Mouse (Mus musculus) heart, embryonic 11.5 days (tissue): ENCODE data around the gene Ubac2. TPM values are rescaled to one million over a fixed set of nuclear protein-coding genes. Genes with fewer than 3 reads are reported as not detected.

Experiments
- ATAC-seq: fragments of 200-750 bp; cut with Nextera tagmentation; replicated peaks from 2 replicates; pipeline ENCODE4 v1.8.0; 2017; ENCODE audit warnings: moderate library complexity; ENCODE audit not compliant: insufficient number of reproducible peaks, low FRiP score, low TSS enrichment
- H3K27ac ChIP-seq: fragments of 300-500 bp; sonication (generic); 2 replicates; pipeline ENCODE4 v1.5.1; 2014; ENCODE audit warnings: mild to moderate bottlenecking, low read depth, low read length
- H3K27me3 ChIP-seq: fragments of 300-500 bp; sonication (generic); 2 replicates; pipeline ENCODE4 v1.6.1; 2014; ENCODE audit warnings: mild to moderate bottlenecking, low read length, mixed read lengths; ENCODE audit not compliant: control insufficient read depth, insufficient read depth
- H3K36me3 ChIP-seq: fragments of 300-500 bp; sonication (generic); 2 replicates; pipeline ENCODE4 v1.6.1; 2014; ENCODE audit warnings: mild to moderate bottlenecking, low read length, moderate library complexity, mixed read lengths; ENCODE audit not compliant: control insufficient read depth, insufficient read depth
- H3K4me1 ChIP-seq: fragments of 300-500 bp; sonication (generic); 2 replicates; pipeline ENCODE4 v1.6.1; 2014; ENCODE audit warnings: low read length; ENCODE audit not compliant: control insufficient read depth, insufficient read depth
- H3K4me2 ChIP-seq: fragments of 300-500 bp; sonication (generic); 2 replicates; pipeline ENCODE4 v1.6.1; 2014; ENCODE audit warnings: mild to moderate bottlenecking, moderate library complexity
- H3K4me3 ChIP-seq: fragments of 300-500 bp; sonication (generic); 2 replicates; pipeline ENCODE4 v1.5.1; 2014; ENCODE audit warnings: low read depth, low read length
- H3K9ac ChIP-seq: fragments of 300-500 bp; sonication (generic); 2 replicates; pipeline ENCODE4 v1.6.1; 2014; ENCODE audit warnings: mild to moderate bottlenecking, low read depth, low read length, moderate library complexity
- H3K9me3 ChIP-seq: fragments of 300-500 bp; sonication (generic); replicated peaks from 2 replicates; pipeline ENCODE4 v1.6.1; 2016; ENCODE audit warnings: low read length; ENCODE audit not compliant: control insufficient read depth
- WGBS: fragments of 180-500 bp; shearing (Covaris S2); extraction: QIAGEN DNeasy Blood & Tissue Kit; methylation state at CpG from one replicate; pipeline ENCODE4 v1.1.7; 2014; ENCODE audit not compliant: insufficient replicate concordance; 5-methylcytosine and 5-hydroxymethylcytosine counted together
- polyA plus RNA-seq: library from polyadenylated mRNA; unstranded; fragments of >200 nt; fragmentation: Nextera tagmentation; extraction: Ambion mirVana; gene quantifications from 2 replicates; pipeline ENCODE4 v1.2.1, GENCODE M21; 2014

Ubac2 gene
- polyA plus RNA-seq, 1 experiment from 2014 or later = 63.4 TPM

GRCm38 (mm10) chr14:121897773-121898172, 19.4 kb downstream of the Ubac2 start:
- H3K9me3 ChIP-seq = no peaks in the 10 kb centered on the region
- no peaks in the 10 kb centered on the region for H3K36me3 ChIP-seq
- no peak overlapping the region for H3K9ac ChIP-seq
- H3K4me1 ChIP-seq = peaks cover 22% of the 10 kb centered on the region
- H3K27ac ChIP-seq = no peak overlapping the region
- no peak overlapping the region for H3K4me2 ChIP-seq
- ATAC-seq = no peak
- no peak overlapping the region for H3K4me3 ChIP-seq
- H3K27me3 ChIP-seq = no peaks in the 10 kb centered on the region
- WGBS = 90% methylated on average over 2 of the region's 2 CpGs

GRCm38 (mm10) chr14:121898509-121898908, 20.1 kb downstream of the Ubac2 start:
- H3K36me3 ChIP-seq = no peaks in the 10 kb centered on the region
- H3K4me1 ChIP-seq = peaks cover 18% of the 10 kb centered on the region
- H3K4me2 ChIP-seq = no peak overlapping the region
- no peaks in the 10 kb centered on the region for H3K27me3 ChIP-seq
- WGBS = 83% methylated on average over 11 of the region's 11 CpGs
- no peaks in the 10 kb centered on the region for H3K9me3 ChIP-seq
- no peak overlapping the region for H3K4me3 ChIP-seq
- ATAC-seq = no peak
- no peak overlapping the region for H3K27ac ChIP-seq
- no peak overlapping the region for H3K9ac ChIP-seq

DNA sequence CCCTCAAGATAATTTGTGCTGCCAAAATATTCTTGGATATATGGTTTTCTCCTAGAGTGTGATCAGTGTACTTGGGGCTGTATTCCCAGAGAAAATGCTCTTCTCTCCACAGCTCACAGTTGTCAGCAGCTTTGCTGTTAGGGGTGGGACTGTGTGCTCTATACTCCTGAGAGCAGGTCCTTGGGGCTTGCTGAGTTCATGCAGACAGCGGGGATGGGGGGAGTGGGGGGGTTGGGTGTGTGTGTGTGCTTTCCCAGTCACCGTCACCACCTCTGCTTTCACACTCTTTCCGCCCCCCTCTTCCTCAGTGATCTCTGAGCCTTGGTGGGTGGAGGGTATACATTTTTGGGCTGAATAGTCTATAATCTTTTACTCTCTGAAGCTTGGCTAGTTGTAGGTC, 20.7 kb downstream of the Ubac2 start:
- H3K9me3 ChIP-seq = no peaks in the 10 kb centered on the region
- 52% methylated on average over 3 of the region's 3 CpGs for WGBS
- H3K36me3 ChIP-seq = no peaks in the 10 kb centered on the region
- no peak overlapping the region for H3K4me2 ChIP-seq
- H3K9ac ChIP-seq = no peak overlapping the region
- H3K4me1 ChIP-seq = peaks cover 20% of the 10 kb centered on the region
- 0 out of 2 replicates have a peak, but pooled peaks have one; percentile 18 for ATAC-seq
- H3K27me3 ChIP-seq = no peaks in the 10 kb centered on the region
- no peak overlapping the region for H3K27ac ChIP-seq
- H3K4me3 ChIP-seq = no peak overlapping the region

DNA sequence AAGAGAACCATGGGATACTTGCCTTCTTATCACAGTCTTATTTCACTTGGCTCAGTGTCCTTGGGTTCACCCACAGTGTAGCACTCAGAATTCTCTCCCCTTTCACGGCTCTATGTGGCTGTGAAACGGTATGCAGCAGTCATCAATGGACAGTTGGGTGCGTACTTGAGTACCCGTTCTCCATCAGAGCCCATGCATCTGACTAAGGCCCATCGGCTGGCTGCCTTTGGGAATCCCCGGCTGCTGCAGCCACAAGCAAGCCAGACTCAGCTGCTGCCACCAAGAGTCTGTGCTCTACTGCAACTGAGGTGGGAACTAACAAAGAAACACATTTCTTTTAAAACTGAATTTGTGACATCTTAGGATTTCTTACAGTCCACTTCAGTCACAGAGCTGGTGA, 23.1 kb downstream of the Ubac2 start:
- H3K9ac ChIP-seq = no peak overlapping the region
- 78% methylated on average over 6 of the region's 6 CpGs for WGBS
- H3K36me3 ChIP-seq = no peaks in the 10 kb centered on the region
- ATAC-seq = no peak
- no peaks in the 10 kb centered on the region for H3K27me3 ChIP-seq
- H3K4me1 ChIP-seq = peaks cover 25% of the 10 kb centered on the region
- H3K27ac ChIP-seq = no peak overlapping the region
- H3K4me3 ChIP-seq = no peak overlapping the region
- no peaks in the 10 kb centered on the region for H3K9me3 ChIP-seq
- no peak overlapping the region for H3K4me2 ChIP-seq

- no peak overlapping the region for H3K4me3 ChIP-seq
- H3K9me3 ChIP-seq = no peaks in the 10 kb centered on the region
- 84% methylated on average over 7 of the region's 7 CpGs for WGBS
- H3K27me3 ChIP-seq = no peaks in the 10 kb centered on the region
- no peak for ATAC-seq
- H3K4me1 ChIP-seq = peaks cover 25% of the 10 kb centered on the region
- no peak overlapping the region for H3K27ac ChIP-seq
- no peak overlapping the region for H3K4me2 ChIP-seq
- peaks cover 2% of the 10 kb centered on the region; the same call in 1 of the 2 replicates for H3K36me3 ChIP-seq
- H3K9ac ChIP-seq = no peak overlapping the region
These were observed 25.0 kb downstream of the Ubac2 start for GRCm38 (mm10) chr14:121903381-121903876.

GRCm38 (mm10) chr14:121904754-121905153, 26.3 kb downstream of the Ubac2 start:
- Histone ChIP-seq H3K4me3 (no peak overlapping the region), H3K27ac (no peak overlapping the region), H3K9me3 (no peaks in the 10 kb centered on the region), H3K4me1 (peaks cover 13% of the 10 kb centered on the region), H3K9ac (no peak overlapping the region), H3K4me2 (no peak overlapping the region), H3K36me3 (peaks cover 5% of the 10 kb centered on the region; the same call in 1 of the 2 replicates), H3K27me3 (no peaks in the 10 kb centered on the region)
- ATAC-seq = no peak
- WGBS = 12% methylated on average over 3 of the region's 3 CpGs

DNA sequence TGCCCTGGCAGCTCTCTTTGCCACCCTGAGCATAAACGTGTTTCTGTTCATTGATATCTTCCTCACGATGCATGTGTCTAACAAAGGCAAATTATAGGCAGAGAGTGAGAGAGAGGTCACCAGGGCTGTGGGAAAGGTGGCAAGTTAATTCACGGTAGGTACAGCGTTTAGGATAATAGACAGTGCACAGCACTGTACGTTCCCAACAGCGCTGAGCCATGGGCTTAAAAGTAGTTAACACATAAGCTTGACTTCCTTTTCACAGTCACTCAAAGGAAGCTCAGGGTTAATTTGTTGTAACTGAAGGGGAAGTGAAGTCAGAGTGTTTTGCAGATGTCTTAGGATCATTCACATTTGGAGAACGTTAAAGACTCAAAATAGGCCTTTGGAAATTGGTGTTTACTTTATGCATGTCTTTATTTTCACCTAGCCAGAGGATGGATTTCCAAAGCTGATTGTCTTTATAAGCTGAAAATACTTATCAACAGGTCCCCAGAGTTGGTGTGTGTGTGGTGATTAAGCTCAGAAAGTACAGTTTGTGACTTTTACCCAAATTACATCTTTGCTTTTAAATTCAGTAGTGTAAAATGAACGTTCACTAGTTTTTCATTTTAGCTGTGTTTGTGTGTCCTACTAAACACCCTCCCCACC, 28.0 kb downstream of the Ubac2 start:
- peaks cover 12% of the 10 kb centered on the region for H3K4me1 ChIP-seq
- H3K27me3 ChIP-seq = no peaks in the 10 kb centered on the region
- peaks cover 5% of the 10 kb centered on the region; the same call in 1 of the 2 replicates for H3K36me3 ChIP-seq
- no peak overlapping the region for H3K4me2 ChIP-seq
- no peak overlapping the region for H3K27ac ChIP-seq
- H3K4me3 ChIP-seq = no peak overlapping the region
- no peak for ATAC-seq
- H3K9ac ChIP-seq = no peak overlapping the region
- H3K9me3 ChIP-seq = no peaks in the 10 kb centered on the region
- WGBS = 84% methylated on average over 8 of the region's 8 CpGs

DNA sequence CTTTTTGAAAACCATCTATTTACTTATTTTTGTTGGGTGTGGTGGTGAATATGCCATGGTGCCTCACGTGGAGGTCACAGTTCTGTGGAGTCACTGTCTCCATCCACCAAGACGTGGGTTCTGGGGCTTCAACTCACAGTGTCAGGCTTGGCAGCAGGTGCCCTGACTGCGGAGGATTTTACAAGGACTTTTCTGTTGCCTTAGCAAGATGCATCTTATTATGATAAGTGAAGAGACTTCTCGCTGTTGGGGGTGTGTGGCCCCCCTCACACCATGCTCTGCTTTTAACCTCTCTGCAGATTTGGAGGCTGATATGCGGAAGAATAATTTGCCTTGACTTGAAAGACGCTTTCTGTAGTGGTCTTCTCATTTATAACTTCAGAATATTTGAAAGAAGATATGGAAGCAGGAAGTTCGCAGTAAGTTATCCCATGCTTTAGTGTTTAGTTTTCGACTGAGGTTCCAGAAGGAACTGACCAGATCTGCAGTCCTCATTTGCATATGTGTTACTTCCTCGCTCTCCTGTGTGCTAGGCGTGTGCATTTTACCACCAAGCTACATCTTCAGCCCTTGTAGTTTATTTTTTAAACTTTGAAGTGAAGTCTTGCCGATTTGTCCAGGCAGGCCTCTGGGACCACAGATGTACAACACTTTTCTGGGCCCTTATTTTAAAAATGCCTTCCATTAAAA, 28.7 kb downstream of the Ubac2 start:
- H3K4me3 ChIP-seq = no peak overlapping the region
- H3K9me3 ChIP-seq = no peaks in the 10 kb centered on the region
- H3K4me2 ChIP-seq = no peak overlapping the region
- H3K9ac ChIP-seq = no peak overlapping the region
- H3K27me3 ChIP-seq = no peaks in the 10 kb centered on the region
- WGBS = 87% methylated on average over 11 of the region's 11 CpGs
- ATAC-seq = no peak
- no peak overlapping the region for H3K27ac ChIP-seq
- H3K36me3 ChIP-seq = peaks cover 5% of the 10 kb centered on the region; the same call in 1 of the 2 replicates
- peaks cover 12% of the 10 kb centered on the region for H3K4me1 ChIP-seq
